Mouse (Mus musculus) common myeloid progenitor, adult 5-6 weeks (primary cell): ENCODE results near the gene Crabp2. TPM values are rescaled to one million over a fixed set of nuclear protein-coding genes. Genes with fewer than 3 reads are reported as not detected.

ENCODE experiments used
- ATAC-seq: replicated peaks from 2 replicates; pipeline ENCODE4 v1.8.0; 2016; ENCODE audit warnings: low read depth, mild to moderate bottlenecking, moderate TSS enrichment, inconsistent platforms; ENCODE audit not compliant: poor library complexity, severe bottlenecking
- total RNA-seq: library from RNA; stranded (forward); fragments of 200-1000, 187-1606 nt; gene quantifications from 2 replicates; pipeline ENCODE4 v1.2.3, GENCODE M21; 2017

Crabp2 gene
- 2.0 TPM in 1 of 2 replicates, not detected in the other for total RNA-seq

DNA sequence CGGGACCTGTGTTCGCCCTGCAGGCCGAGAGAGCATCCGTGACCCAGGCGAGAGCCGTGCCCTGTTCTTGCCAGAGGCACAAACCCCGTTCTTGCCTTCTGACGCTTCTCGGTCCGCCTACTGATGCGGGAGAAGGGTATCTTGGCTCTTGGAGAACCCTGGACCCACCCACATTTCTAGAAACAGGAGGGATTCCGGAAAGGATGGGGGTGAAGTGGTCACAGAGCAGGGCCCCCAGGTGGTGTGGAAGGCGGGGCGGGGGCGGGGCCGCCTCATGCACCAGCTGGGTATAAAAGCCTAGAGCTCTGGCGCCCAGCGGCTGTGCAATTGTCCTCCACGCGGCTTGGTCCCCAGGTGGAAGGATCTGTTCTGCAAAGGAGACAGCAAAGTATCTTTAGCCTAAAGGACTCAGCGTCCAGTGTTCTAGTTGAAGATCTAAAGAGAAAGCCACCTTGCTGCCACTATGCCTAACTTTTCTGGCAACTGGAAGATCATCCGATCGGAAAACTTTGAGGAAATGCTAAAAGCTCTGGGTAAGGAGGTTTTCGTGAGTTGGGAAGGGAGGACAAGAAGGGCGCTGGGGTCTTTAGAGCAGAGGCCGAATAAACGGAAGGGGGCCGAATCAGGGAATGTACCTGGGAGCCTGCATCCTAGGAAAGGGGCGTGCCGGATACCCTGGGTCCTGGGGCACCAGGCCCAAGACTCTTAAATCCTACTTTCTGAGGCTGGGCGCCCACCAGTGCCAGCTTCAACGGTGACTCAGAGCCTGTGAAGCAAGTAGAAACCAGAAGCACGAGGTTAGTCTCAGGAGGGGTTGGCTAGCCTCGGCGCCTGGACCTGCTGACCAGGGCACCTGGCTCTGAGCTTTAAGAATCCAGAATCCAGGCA, at the start of gene Crabp2:
Gene Crabp2, plus strand, starts transcription at position 289 of the 888 bp plus-strand sequence.
- ATAC-seq = peak; percentile 29

DNA sequence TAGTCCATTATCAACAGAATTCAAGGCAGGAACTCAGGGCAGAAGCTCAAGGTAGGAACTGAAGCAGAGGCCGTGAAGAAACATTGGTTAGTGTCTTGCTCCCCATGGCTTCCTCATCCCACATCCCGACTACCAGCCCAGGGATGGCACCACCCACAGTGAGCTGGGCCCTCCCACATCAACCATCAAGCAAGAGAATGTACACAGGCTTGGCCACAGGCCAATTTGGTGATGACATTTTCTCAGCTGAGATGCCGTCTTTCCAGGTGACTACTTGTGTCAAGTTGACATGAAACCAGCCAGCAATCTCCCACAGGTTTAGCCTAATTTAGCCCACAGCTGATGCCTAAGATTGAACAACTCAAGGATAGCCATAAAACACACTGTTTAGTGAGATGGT, 49.2 kb upstream of the Crabp2 start:
- no peak for ATAC-seq

DNA sequence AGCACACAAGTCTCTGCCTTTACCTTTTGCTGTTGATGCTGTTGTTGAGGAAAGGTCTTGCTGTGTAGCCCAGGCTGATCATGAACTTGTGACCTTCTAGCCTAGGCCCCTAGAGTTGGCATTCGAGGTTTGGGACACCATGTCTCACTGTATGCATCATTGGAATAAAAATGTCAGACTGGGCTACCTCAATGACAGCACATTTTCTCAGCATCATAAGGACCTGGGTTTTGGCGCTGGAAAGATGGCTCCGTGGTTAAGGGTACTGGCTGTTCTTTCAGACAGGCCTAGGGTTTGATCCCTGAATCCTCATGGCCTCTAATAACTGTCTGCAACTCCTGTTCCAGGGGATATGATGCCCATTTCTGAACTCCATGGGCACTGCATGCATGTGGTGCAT, 48.7 kb upstream of the Crabp2 start:
- no peak for ATAC-seq

DNA sequence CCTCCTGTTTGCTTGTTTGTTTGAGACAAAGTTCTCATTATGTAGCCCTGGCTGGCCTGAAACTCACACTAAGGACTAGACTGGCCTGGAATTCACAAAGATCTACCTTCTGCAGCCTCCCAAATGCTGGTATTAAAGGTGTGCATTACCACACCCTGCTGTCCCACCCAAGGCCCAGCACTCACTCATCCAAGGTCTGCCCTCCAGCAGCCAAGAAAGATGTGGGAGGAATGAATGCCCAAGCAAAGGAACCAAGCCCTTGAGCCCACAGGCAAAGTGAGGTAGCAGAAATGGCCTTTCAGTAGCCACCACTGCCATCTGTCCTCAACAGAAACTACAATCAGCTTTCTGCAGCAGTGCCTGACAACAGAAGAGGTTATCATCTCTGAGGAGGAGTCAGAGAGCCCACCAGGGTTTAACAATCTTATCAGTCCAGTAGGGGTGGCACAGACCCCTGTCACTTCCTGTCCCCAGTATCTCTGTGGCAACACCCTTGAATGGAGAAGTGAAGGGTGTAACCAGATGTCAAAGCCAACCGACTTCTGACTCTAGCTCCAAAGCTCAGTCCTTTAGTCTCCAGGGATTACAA, 47.3 kb upstream of the Crabp2 start:
- peak; percentile 86 for ATAC-seq

DNA sequence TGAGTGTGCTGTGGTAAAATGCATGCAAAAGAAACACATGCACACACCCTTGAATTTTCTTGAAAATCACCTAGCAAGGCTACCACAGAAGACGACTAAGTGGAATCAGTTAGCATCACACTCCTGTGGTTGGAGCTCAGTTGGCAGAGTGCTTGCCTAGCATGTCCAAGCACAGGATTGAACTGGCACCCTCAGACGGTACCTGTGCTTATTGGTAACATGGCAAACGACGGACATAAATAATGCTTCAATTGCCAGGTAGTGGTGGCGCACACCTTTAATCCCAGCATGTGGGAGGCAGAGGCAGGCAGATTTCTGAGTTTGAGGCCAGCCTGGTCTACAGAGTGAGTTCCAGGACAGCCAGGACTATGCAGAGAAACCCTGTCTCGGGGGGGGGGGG, 46.5 kb upstream of the Crabp2 start:
- ATAC-seq = 0 out of 2 replicates have a peak, but pooled peaks have one; percentile 1

DNA sequence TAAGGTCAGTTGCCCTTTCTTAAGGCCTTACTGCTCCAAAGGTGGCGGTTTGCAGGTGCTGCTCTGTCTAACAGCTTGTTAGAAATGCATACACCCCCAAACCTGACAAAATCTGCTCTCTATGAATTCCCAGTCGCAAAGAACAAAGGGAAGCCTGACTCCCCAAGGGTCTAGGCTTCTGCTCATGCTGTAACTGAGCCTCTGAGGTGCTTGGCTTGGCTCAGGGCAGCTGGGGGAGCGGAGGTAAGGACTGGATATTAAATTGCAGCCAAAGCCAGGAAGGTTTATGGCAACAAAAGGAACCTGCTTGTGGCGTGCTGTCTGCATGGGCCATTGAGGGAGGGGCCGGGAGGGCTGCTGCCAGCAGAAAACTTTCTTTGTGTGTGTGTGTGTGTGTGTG, 44.6 kb upstream of the Crabp2 start:
- ATAC-seq = no peak

DNA sequence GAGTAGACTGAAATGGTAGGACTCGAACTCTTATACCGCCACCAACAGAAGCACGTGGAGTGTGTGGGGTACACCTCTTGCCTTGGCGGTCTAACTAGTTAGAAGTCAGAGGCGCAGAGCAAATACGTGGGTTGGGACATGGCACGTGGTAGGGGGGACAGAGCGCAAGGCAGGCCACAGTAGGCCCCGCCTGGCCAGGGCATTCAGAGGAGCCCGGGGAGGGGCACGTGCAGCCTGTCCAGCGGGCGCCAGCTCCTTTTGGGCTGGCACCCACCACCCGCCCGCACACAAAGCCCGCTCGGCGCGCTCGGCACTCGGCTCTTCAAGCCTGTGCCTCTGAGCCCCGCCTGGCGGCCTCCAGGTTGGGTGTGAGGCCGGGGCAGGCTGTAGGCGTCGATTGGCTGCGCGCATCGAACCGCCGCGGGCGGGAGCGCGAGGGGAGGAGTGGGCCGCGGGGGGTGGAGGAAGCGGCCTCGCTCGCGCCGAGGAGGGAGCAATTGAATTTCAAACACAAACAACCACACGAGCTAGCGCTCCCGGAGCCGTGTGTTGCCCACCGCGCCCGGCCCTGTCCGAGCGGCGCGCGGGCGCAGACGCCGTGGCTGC, 42.5 kb upstream of the Crabp2 start, which contains the start of gene Hdgf:
Gene Hdgf, plus strand, starts transcription at position 442 of the 606 bp plus-strand sequence.
- ATAC-seq = peak; percentile 72

DNA sequence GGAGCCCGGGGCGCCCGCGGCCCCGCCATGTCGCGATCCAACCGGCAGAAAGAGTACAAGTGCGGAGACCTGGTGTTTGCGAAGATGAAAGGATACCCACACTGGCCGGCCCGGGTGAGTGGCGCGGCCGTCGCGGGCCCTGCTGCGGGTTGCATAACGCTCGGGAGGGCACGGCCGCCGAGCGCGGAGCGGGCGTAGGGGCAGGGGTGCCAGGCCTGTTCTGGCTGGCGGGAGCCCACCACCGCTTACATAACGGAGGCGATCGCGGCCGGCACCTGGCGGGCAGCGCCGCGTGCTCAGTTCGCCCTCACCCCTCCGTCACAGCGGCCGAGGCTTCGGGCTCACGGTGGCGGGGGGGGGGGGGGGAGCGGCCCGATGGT, 41.9 kb upstream of the Crabp2 start:
- no peak for ATAC-seq

DNA sequence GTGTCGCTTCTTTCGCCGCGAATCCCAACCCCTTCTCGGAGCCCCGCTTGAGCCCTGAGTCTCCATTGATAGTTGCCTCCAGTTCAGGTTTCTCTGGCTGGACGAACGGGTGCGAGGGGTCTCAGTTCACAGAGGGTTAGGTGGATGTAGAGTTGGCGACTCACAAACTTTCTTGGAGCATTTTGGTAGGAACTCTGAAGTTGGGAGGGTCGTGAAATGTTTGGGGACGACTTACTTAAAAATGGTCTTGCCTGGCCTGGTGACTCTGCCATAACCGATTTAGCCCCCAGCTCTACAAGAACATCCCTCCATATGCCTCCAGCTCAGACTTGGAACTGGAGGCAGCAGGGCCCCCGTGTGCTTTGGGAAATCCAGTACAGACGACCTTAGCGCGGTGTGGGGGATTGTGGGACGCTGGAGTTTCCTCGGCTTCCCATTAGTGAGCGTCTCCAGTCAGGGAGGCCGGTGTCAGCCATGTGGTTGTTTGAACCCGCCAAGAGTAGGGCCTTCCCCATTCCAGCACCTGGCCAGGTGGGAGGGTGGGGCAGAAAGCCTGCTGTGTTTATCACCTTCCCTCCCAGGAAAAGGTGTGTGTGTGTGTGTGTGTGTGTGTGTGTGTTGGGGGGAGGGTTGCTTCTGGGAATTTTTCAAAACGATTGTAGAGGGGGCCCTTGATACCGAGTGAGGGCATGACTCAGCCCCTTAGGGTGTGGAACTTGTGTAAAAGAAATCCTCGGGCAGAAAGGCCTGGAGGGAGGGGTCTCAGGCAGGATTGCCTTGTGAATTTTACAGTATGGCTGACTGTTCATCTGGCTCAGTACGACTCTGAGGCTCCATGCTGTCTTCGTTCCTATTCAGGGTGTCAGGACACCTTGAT, 41.2 kb upstream of the Crabp2 start:
- no peak for ATAC-seq

DNA sequence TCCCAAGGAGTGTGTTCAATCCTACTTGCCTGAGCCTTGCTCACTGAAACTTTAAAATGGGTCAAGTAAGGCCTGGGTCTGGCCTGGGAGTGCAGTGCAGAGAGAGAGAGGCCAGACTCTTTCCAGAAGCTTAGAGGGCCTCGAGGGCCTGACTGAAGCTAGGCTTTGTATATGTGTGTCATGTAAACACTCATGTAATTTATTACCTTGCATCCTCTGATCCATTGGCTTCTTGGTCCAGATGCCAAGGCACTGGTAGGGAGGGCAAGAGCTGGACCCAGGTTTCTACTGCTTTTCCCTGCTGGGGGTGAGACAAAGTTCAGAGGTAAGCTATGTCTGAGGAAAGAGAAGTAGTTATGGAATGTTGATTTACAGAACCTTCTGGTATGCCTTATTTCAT, 40.6 kb upstream of the Crabp2 start:
- no peak for ATAC-seq

DNA sequence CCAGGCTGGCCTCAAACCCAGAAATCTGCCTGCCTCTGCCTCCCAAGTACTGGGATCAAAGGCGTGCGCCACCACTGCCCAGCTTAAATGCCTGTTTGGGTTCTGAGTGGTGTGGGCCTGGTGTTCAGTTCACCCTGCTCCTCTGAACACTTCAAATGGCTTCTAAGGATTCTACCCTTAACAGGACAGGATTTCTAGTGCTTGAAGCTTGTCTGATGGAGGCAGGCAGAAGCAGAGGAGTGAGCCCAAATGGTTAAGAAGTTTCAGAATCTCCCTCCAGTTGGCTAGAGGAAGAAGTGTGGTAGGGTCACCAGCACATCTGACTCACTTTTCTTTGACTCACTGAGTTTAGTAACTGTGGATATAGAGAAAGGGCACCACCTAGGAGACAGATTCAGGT, 39.1 kb upstream of the Crabp2 start:
- no peak for ATAC-seq

DNA sequence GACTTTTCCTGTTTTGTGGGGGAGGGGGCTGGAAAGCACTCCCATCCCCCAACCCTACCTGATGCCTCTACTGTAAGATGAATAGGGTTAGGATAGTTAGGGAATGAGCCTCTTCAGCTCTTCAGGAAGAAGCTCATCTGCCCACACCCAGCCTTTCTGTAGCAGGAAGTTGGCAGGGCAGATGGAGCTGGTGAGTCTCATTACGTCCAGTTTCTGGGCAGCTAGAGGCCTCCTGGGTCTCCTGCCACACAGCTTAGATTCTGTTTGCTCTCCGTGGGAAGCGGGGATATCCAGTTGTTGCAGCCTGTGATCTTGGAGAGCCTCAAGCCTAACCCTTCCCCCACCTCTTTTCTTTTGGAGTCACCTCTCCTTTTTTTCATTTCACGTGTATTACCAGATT, 38.6 kb upstream of the Crabp2 start:
- no peak for ATAC-seq

DNA sequence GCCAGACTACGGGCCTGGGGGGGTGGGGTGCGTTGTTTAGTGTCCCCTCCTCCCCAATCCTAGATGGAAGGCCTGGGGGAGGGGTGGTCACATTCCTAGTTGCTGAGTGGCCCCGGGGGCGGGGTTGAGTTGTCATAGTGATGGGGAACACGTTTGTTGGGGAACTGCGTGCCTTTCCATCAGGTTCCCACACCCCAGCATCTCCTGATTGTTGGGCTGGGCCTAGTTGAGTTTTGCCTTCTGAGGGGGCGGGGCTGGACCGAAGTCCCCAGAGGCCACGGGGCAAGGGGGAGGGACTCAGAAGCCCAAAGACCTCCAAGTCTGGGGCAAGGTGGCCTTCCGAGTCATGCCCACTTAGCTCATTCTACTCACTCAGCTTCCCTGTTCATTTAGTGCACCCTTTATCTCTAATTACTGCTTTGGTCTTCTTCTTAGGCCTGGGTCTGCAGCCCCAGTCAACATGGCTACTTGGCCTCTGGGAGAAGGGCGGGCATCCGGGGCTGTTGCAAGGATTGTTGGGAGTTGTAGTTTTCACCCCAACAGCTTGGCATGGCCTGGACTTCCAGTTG, 37.8 kb upstream of the Crabp2 start:
- ATAC-seq = peak; percentile 20; the same call in 1 of the 2 replicates

DNA sequence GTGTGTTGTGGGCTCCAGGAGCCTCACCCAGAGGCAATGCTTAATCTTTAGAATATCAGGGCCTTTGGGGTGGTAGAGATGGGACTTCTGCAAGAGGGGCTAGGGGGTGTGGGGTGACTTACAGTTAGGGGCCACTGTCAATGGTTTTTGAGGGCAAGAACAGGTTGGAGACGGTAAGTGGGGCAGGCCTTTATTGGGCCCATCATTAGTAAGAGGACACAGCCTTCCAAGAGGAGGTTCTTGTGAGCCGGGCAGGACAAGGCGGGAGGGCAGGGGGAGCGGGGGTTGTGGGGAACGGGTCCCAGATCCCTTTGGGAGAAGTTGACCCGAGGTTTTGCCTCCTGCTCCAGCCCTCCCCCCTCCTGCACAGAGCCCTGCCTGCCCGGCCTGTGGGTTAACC, 35.0 kb upstream of the Crabp2 start:
- no peak for ATAC-seq

DNA sequence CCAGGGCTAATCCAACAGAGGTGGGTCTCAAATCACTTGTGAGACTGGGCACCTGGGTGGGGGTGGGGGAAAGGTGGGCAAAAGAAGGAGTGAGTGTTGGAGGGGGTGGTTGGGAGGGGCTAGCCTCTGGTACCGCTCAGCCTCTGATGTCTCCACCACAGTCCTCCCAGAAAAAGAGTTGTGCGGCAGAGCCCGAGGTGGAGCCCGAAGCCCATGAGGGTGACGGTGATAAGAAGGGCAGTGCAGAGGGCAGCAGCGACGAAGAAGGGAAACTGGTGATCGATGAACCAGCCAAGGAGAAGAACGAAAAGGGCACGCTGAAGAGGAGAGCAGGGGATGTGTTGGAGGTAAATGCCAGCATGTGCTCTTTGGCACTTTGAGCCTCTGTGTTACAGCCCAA, 34.6 kb upstream of the Crabp2 start:
- no peak for ATAC-seq

DNA sequence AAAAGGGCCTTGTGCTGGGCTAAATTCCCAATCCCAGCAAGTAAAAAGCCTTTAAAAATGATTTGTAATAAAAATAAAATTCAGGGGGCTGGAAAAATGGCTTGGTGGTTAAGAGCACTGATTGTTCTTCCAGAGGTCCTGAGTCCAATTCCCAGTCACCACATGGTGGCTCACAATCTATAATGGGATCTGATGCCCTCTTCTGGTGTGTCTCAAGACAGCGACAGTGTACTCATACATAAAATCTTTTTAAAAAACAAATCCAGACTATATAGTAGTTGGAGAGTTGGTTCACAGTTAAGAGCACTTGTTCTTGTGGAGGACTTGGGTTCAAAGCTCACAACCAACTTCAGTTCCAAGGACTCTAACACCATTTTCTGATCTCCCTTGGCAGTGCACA, 31.5 kb upstream of the Crabp2 start:
- no peak for ATAC-seq

DNA sequence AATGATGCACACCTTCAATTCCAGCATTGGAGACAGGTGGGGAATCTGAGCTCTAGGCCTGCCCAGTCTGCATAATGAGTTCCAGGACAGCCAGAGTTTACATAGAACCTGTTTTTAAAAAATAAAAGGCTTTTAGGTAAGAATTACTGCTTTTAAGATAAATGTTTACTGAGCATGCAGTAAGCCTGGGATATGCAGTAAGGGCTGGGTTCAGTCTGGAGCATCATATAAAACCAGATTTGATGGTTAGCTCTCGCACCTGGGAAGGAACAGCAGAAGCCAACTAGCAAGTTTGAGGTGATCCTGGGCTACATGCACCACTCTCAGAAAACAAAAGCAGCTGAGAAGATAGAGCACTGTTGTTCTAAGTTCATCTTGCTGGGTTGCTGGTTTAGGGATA, 29.9 kb upstream of the Crabp2 start:
- no peak for ATAC-seq

DNA sequence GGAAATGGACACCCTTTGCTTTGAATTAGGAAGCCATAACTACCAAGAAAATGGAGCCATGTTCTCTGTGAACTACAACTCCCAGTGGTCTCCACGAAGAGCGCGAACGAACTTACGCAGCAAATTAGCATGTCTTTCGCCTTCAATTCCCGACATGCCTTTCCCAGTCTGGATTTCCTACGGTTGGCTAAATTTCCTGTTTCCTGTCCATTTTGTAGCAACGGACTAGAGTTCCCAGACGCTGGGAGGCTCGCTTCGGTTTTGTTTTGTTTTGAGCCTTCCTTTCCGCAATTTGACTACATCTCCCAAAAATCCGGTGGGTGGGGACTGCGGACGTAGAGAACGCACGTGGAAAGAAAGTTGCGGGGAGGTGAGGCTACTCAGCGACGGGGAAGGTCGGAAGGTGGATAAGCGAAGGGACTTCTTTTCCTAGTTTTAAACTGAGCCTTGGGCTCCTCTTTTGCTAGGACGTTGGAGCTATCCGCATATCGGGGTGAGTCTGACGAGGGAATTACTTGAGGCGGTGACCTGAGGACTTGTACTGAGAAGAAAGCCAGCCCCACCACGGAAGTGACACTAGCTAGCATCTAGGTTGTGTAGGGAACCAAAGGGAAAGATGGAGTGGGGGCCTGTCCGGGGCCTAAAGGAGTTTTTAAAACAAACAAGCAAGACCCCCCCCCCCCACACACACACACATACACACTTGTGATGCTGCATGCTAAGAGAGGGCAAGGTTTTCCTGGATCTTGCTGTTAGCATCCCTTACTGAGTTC, 28.9 kb upstream of the Crabp2 start, which contains the start of gene Mrpl24:
Gene Mrpl24, plus strand, starts transcription at position 171 of the 773 bp plus-strand sequence.
- peak; percentile 90 for ATAC-seq
